Mouse (Mus musculus) splenic B cell, adult 2 months (primary cell): ENCODE data around the gene Trp53bp2.

Source experiments
- DNase-seq: peaks from one replicate; pipeline ENCODE4 v3.0.0-alpha.2; 2011; ENCODE audit warnings: low read depth, low spot score
- H3K27me3 ChIP-seq: 2 replicates; pipeline ENCODE4 v1.6.1; 2012; ENCODE audit warnings: mild to moderate bottlenecking, low read length, moderate library complexity, mixed read lengths; ENCODE audit not compliant: control insufficient read depth, poor library complexity, insufficient read depth, severe bottlenecking
- H3K36me3 ChIP-seq: 2 replicates; pipeline ENCODE4 v1.6.1; 2012; ENCODE audit warnings: mild to moderate bottlenecking, low read length, moderate library complexity, mixed read lengths; ENCODE audit not compliant: control insufficient read depth, poor library complexity, insufficient read depth, severe bottlenecking

Gene Trp53bp2

GRCm38 (mm10) chr1:182427426-182427825 is 18.5 kb downstream of the Trp53bp2 start:
- Histone ChIP-seq H3K27me3 (no peaks in the 10 kb centered on the region), H3K36me3 (peaks cover 5% of the 10 kb centered on the region; the same call in 1 of the 2 replicates)
- no peak for DNase-seq

GRCm38 (mm10) chr1:182429826-182430225 is 20.9 kb downstream of the Trp53bp2 start:
- no peak for DNase-seq
- Histone ChIP-seq H3K27me3 (no peaks in the 10 kb centered on the region), H3K36me3 (peaks cover 9% of the 10 kb centered on the region; the same call in 1 of the 2 replicates)

- H3K36me3 ChIP-seq = peaks cover 9% of the 10 kb centered on the region; the same call in 1 of the 2 replicates
- no peak for DNase-seq
- no peaks in the 10 kb centered on the region for H3K27me3 ChIP-seq
These were observed 21.7 kb downstream of the Trp53bp2 start for GRCm38 (mm10) chr1:182430676-182431075.

GRCm38 (mm10) chr1:182432059-182432458 is 23.1 kb downstream of the Trp53bp2 start:
- Histone ChIP-seq H3K27me3 (no peaks in the 10 kb centered on the region), H3K36me3 (peaks cover 9% of the 10 kb centered on the region; the same call in 1 of the 2 replicates)
- no peak for DNase-seq

GRCm38 (mm10) chr1:182436746-182437145 is 27.8 kb downstream of the Trp53bp2 start:
- no peaks in the 10 kb centered on the region for H3K27me3 ChIP-seq
- DNase-seq = no peak
- H3K36me3 ChIP-seq = peaks cover 7% of the 10 kb centered on the region; the same call in 1 of the 2 replicates

- Histone ChIP-seq H3K27me3 (no peaks in the 10 kb centered on the region), H3K36me3 (peaks cover 4% of the 10 kb centered on the region)
- no peak for DNase-seq
These were observed 30.7 kb downstream of the Trp53bp2 start for GRCm38 (mm10) chr1:182439546-182440222.

- H3K36me3 ChIP-seq = peaks cover 4% of the 10 kb centered on the region
- no peak for DNase-seq
- no peaks in the 10 kb centered on the region for H3K27me3 ChIP-seq
These were observed 33.0 kb downstream of the Trp53bp2 start for GRCm38 (mm10) chr1:182441791-182442473.

GRCm38 (mm10) chr1:182444116-182444515 is 35.1 kb downstream of the Trp53bp2 start:
- Histone ChIP-seq H3K36me3 (peaks cover 10% of the 10 kb centered on the region), H3K27me3 (no peaks in the 10 kb centered on the region)
- no peak for DNase-seq

GRCm38 (mm10) chr1:182448276-182449035 is 39.5 kb downstream of the Trp53bp2 start:
- Histone ChIP-seq H3K27me3 (no peaks in the 10 kb centered on the region), H3K36me3 (peaks cover 8% of the 10 kb centered on the region; the same call in 1 of the 2 replicates)
- DNase-seq = no peak

GRCm38 (mm10) chr1:182452473-182452872 is 43.5 kb downstream of the Trp53bp2 start:
- peaks cover 6% of the 10 kb centered on the region; the same call in 1 of the 2 replicates for H3K36me3 ChIP-seq
- DNase-seq = no peak

GRCm38 (mm10) chr1:182455080-182455479 is 46.1 kb downstream of the Trp53bp2 start:
- Histone ChIP-seq H3K36me3 (peaks cover 3% of the 10 kb centered on the region; the same call in 1 of the 2 replicates), H3K27me3 (no peaks in the 10 kb centered on the region)
- no peak for DNase-seq

More at GRCm38 (mm10) chr1:182452473-182452872, 43.5 kb downstream of the Trp53bp2 start:
- no peaks in the 10 kb centered on the region for H3K27me3 ChIP-seq

- Histone ChIP-seq H3K36me3 (peaks cover 3% of the 10 kb centered on the region; the same call in 1 of the 2 replicates), H3K27me3 (no peaks in the 10 kb centered on the region)
- DNase-seq = no peak
These were observed 49.6 kb downstream of the Trp53bp2 start for GRCm38 (mm10) chr1:182458556-182458955.

- Histone ChIP-seq H3K36me3 (peaks cover 3% of the 10 kb centered on the region; the same call in 1 of the 2 replicates), H3K27me3 (no peaks in the 10 kb centered on the region)
- no peak for DNase-seq
These were observed 50.5 kb downstream of the Trp53bp2 start for GRCm38 (mm10) chr1:182459436-182459835.

GRCm38 (mm10) chr1:182460291-182461244 is 51.6 kb downstream of the Trp53bp2 start:
- no peaks in the 10 kb centered on the region for H3K27me3 ChIP-seq
- H3K36me3 ChIP-seq = peaks cover 3% of the 10 kb centered on the region; the same call in 1 of the 2 replicates
- DNase-seq = no peak
